Mouse (Mus musculus) heart, adult 2 months (tissue): Measurements from ENCODE around the gene Col2a1. TPM values are rescaled to one million over a fixed set of nuclear protein-coding genes. Genes with fewer than 3 reads are reported as not detected.

Experiments used
- DNase-seq, 2 experiments: peaks; one replicate each; pipeline ENCODE4 v3.0.0; 2021
- H3K27ac ChIP-seq: fragments of 200-600 bp; 2 replicates; pipeline ENCODE4 v1.8.1; 2022
- H3K27me3 ChIP-seq: fragments of 200-500 bp; 2 replicates; pipeline ENCODE4 v1.6.1; 2012; ENCODE audit warnings: mild to moderate bottlenecking, low read length, inconsistent platforms, mixed read lengths; ENCODE audit not compliant: control insufficient read depth, insufficient read depth
- H3K36me3 ChIP-seq: fragments of 200-500 bp; 2 replicates; pipeline ENCODE4 v1.6.1; 2012; ENCODE audit warnings: low read length, inconsistent platforms; ENCODE audit not compliant: control insufficient read depth, insufficient read depth
- H3K4me1 ChIP-seq: fragments of 200-500 bp; 2 replicates; pipeline ENCODE4 v1.6.1; 2011; ENCODE audit warnings: low read length; ENCODE audit not compliant: control insufficient read depth, insufficient read depth
- H3K4me3 ChIP-seq: fragments of 200-600 bp; 2 replicates; pipeline ENCODE4 v1.8.1; 2022
- H3K79me2 ChIP-seq: fragments of 200-500 bp; replicated peaks from 2 replicates; pipeline ENCODE4 v1.6.1; 2012; ENCODE audit warnings: mild to moderate bottlenecking, inconsistent platforms, low read length, moderate library complexity, mixed read lengths; ENCODE audit not compliant: control insufficient read depth, insufficient read depth
- H3K9ac ChIP-seq: fragments of 200-500 bp; 2 replicates; pipeline ENCODE4 v1.6.1; 2012; ENCODE audit warnings: low read depth, mild to moderate bottlenecking, control low read depth, inconsistent platforms, low read length, mixed read lengths
- CTCF ChIP-seq: fragments of 200-600 bp; IDR thresholded peaks from 2 replicates; pipeline ENCODE4 v1.8.1; 2022; ENCODE audit warnings: antibody characterized with exemption, mild to moderate bottlenecking, moderate library complexity
- EP300 ChIP-seq: fragments of 200-500 bp; IDR thresholded peaks from 2 replicates; pipeline ENCODE4 v1.6.1; 2011; ENCODE audit warnings: low read depth, low read length, control low read depth; ENCODE audit not compliant: insufficient read depth
- POLR2A ChIP-seq: fragments of 200-500 bp; IDR thresholded peaks from 2 replicates; pipeline ENCODE4 v1.6.1; 2011; ENCODE audit warnings: mild to moderate bottlenecking, low read depth, low read length, control low read depth; ENCODE audit not compliant: insufficient read depth
- WGBS: fragments of 180-500 bp; shearing (Covaris S2); methylation state at CpG from one replicate; pipeline ENCODE4 v1.1.7; 2018; 5-methylcytosine and 5-hydroxymethylcytosine counted together
- intact Hi-C: fragments of 180-260 bp; cut with DNase I; formaldehyde crosslinking; loops from one replicate; pipeline ENCODE4 v1.15.1; 2025
- long read RNA-seq: library from polyadenylated mRNA; stranded (forward); transcript quantifications from one replicate; pipeline ENCODE4 v2.0.0, GENCODE M21; 2021
- polyA plus RNA-seq: library from polyadenylated mRNA; depleted of rRNA; stranded (reverse); fragments of >200 nt; gene quantifications from 2 replicates; pipeline ENCODE4 v1.2.3, GENCODE M21; 2012; rRNA removed
- total RNA-seq, 2 experiments: library from RNA; stranded (reverse); gene quantifications; 2 replicates each; pipeline ENCODE4 v1.2.3; 2021

The Col2a1 gene
- under 1 TPM; 0.27 to 0.37 TPM for total RNA-seq
- polyA plus RNA-seq = 0.12 and 0.61 TPM in 2 replicates
- long read RNA-seq = 0 reads

DNA sequence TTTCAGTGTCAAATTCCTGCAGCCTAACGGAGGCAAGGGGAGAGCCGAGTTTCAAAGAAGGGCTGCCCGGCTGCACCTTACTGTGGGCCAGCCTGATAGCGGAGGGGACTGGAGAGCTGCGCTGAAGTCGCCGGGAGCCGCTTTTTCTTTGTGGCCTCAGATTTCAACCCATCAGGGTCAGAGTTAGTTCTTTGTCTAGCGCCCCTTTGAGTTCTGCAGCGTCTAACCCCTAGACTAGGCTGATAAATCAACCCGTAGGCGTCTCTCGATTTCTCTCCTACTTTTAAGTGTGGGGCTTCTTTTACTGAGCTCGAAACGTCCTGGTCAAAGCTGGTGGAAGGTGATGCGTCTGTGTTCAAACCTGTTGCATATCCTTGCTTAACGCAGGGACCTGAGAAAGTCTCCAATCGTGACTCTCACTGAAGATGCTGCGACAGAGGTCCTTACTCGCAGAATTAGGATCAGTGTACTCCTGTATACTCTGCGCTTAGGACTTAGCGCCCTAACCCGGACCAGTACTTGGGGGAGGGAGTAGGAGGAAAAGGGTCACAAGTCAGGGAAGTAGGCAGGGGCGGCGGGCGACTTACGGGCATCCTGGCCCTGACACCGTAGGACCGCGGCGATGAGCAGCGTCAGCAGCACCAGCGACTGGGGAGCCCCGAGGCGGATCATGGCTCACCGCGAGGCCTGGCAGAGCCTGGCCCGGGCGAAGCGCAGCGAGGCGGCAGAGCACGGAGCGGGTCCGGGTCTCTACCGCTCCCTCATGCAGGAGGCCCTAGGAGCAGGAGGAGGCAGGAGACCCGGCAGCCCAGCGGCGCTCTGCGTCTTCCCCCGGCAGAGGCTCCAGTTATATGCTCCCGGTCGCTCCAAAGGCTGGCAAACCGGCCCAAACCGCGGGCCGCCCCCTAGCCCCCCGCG, at the start of gene Col2a1:
Gene Col2a1, minus strand, starts transcription at position 874 of the 918 bp plus-strand sequence.
- no peaks in the 10 kb centered on the region for H3K79me2 ChIP-seq
- WGBS = 2% methylated on average over 58 of the region's 59 CpGs
- H3K9ac ChIP-seq = no peak within 1 kb of the TSS
- DNase-seq = no peak
- H3K4me3 ChIP-seq = no peak within 1 kb of the TSS
- H3K4me1 ChIP-seq = peaks cover 5% of the 10 kb centered on the region
- no peak within 1 kb of the TSS for H3K27ac ChIP-seq
- TF ChIP-seq POLR2A (no peak), EP300 (no peak), CTCF (no peak)
- peaks cover 32% of the 10 kb centered on the region for H3K27me3 ChIP-seq
- H3K36me3 ChIP-seq = no peaks in the 10 kb centered on the region
- intact Hi-C loops = no loop called here

DNA sequence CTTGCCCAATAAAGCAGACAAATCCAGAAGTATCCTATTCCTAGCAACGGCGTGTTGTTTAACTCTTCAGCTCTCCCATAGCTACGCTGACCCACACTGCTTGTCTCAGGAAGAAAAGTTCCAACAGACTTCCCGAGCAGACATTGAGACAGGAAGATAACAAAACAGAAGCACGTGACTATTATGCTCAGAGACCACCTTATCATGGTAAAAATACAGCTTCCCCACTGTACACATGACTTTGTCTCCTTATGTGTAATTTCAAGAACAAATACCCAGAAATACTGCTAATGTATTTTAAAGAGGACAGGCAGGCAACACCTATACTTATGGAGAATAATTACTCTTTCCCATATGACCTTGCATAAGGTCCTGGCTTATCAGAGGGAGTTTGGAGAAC, 47.2 kb upstream of the Col2a1 start:
- no peaks in the 10 kb centered on the region for H3K36me3 ChIP-seq
- H3K4me3 ChIP-seq = no peak overlapping the region
- DNase-seq = no peak
- 45% methylated on average over 5 of the region's 5 CpGs for WGBS
- no peak overlapping the region for H3K27ac ChIP-seq
- no peak for TF ChIP-seq POLR2A
- TF ChIP-seq CTCF = no peak
- TF ChIP-seq EP300 = no peak
- H3K4me1 ChIP-seq = no peaks in the 10 kb centered on the region
- H3K9ac ChIP-seq = no peak overlapping the region
- H3K27me3 ChIP-seq = no peaks in the 10 kb centered on the region
- intact Hi-C loops = no loop called here
- no peaks in the 10 kb centered on the region for H3K79me2 ChIP-seq

DNA sequence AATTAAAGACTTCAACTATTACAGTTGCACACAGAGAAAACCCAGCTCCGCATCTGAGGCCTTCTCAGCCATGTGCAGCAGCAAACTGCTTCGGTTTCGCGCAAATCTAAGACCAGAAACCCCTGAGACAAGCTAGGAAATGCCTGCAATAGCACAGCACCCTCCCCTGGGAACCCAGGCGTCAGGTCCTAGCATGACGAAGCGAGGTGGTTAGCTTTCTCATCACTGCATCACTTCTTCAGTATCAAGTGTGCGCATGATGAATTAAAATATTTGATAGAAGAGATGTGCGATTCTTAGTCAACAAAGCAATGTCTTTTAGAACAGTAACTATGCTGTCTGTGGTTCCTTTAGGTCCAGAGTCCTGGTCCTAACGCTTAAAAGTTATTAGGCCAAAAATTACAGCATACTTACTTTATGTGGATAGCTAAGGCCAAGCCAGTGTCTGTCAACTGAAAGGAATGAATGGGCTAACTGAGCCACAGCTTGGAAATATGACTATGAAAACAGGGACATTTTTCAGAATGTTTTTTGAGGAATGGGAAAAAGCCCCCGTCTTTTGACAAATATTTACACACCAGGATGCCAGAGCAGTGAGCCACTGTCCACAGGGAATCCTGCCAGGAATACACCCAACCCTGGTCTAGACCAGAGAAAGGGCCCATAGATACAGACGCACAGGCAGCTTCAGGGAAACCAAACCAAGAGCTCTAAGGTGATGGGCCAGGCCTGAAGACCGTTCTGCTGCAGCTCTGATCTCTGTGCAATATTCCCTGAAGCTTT, 44.6 kb upstream of the Col2a1 start:
- 0 out of 2 replicates have a peak, but pooled peaks cover 2% of the 10 kb centered on the region for H3K36me3 ChIP-seq
- H3K4me3 ChIP-seq = no peak overlapping the region
- no peak for DNase-seq
- no peaks in the 10 kb centered on the region for H3K4me1 ChIP-seq
- H3K9ac ChIP-seq = no peak overlapping the region
- no peaks in the 10 kb centered on the region for H3K79me2 ChIP-seq
- WGBS = 85% methylated on average over 13 of the region's 13 CpGs
- H3K27ac ChIP-seq = no peak overlapping the region
- TF ChIP-seq EP300 = no peak
- no peak for TF ChIP-seq POLR2A
- TF ChIP-seq CTCF = no peak
- H3K27me3 ChIP-seq = no peaks in the 10 kb centered on the region
- intact Hi-C loops = no loop called here

DNA sequence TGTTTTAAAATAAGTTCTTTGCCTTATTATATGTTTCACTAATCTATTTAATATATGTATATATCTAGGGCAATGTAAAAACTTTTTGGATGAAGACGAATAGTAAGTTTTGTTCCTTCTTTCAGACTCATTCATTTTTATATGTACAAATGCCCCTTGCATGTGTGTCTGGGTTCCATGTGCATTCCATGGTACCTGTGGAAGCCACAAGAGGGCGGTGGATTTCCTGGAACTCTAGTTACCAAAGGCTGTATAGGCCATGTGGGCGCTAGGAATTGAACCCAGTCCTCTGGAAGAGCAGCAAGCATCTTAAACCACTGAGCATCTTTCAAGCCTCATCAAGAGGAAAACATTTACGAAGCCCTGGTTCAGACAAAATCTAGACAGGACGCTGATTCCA, 39.9 kb upstream of the Col2a1 start:
- Histone ChIP-seq H3K9ac (no peak overlapping the region), H3K36me3 (0 out of 2 replicates have a peak, but pooled peaks cover 2% of the 10 kb centered on the region), H3K4me1 (no peaks in the 10 kb centered on the region), H3K4me3 (no peak overlapping the region), H3K27ac (no peak overlapping the region), H3K79me2 (no peaks in the 10 kb centered on the region), H3K27me3 (no peaks in the 10 kb centered on the region)
- TF ChIP-seq CTCF (peak; percentile 25; the same call in 1 of the 2 replicates), EP300 (no peak)
- 96% methylated on average over 5 of the region's 5 CpGs for WGBS
- no peak for DNase-seq
- intact Hi-C loops = no loop called here

DNA sequence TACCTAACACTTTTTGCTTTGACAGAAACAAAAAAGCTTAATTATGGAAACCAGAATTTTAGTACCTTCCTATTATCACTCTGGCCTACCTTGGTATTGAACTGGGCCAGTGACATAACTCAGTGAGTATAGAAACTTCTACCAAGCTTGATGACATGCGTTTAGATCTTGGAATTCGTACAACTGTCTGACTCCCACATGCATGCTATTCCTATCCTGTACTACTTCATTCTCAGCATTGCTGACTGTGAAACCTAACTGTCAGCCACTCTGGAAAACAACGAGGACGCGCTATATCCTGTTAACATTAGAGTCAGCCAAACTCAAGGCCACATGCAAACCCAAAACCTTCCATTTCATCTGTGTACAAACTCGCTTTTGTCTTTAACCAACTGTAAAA, 39.5 kb upstream of the Col2a1 start:
- H3K36me3 ChIP-seq = 0 out of 2 replicates have a peak, but pooled peaks cover 2% of the 10 kb centered on the region
- no peak overlapping the region for H3K27ac ChIP-seq
- intact Hi-C loops = no loop called here
- no peak for TF ChIP-seq EP300
- TF ChIP-seq CTCF = no peak
- TF ChIP-seq POLR2A = no peak
- H3K79me2 ChIP-seq = no peaks in the 10 kb centered on the region
- H3K9ac ChIP-seq = no peak overlapping the region
- no peak for DNase-seq
- H3K4me3 ChIP-seq = no peak overlapping the region
- WGBS = 81% methylated on average over 6 of the region's 6 CpGs
- H3K27me3 ChIP-seq = no peaks in the 10 kb centered on the region
- H3K4me1 ChIP-seq = no peaks in the 10 kb centered on the region
